In genomic region chr8:12401391-12402270, GRCm38 (mm10) we compare ENCODE assay signal across 11 mouse cellular contexts. TPM values are rescaled to one million over a fixed set of nuclear protein-coding genes. Genes with fewer than 3 reads are reported as not detected.
DNase-seq lines count a peak whose midpoint lies in the region; ATAC-seq and TF ChIP-seq lines count a peak whose summit lies in the region.
"Had no signal": no experiment of that assay in that cellular context is flagged by ENCODE, and none has a peak within 500 bp of the region (broad histone marks: within the 10 kb centered on the region; RNA-seq: fewer than 3 reads in every experiment).

No protein-coding gene starts in this region.

- peak overlapping the region; percentile 99 for H3K27ac ChIP-seq in forebrain, embryonic 10.5 days
- H3K27ac ChIP-seq in limb, embryonic 12.5 days, result no peak overlapping the region
- peak overlapping the region; percentile 56; the same call in 1 of the 2 replicates for H3K27ac ChIP-seq in olfactory bulb, adult 2 months (ENCODE audit: insufficient read depth, low read depth, low read length)
- no peak overlapping the region for H3K27ac ChIP-seq in cerebellum, adult 2 months (ENCODE audit: insufficient read depth, low read length)

- H3K9me3 ChIP-seq in forebrain, embryonic 10.5 days, result no peaks in the 10 kb centered on the region
- no peaks in the 10 kb centered on the region for H3K9me3 ChIP-seq in limb, embryonic 12.5 days

- TF ChIP-seq POLR2A in olfactory bulb, adult 2 months (IDR thresholded peaks at IDR 0.05; ENCODE audit: insufficient read depth, low read depth, low read length), result no peak
- TF ChIP-seq POLR2A in cerebellum, adult 2 months (IDR thresholded peaks at IDR 0.05; ENCODE audit: borderline replicate concordance, insufficient read depth, low read length), result no peak

- no peak for TF ChIP-seq CTCF in olfactory bulb, adult 2 months (IDR thresholded peaks at IDR 0.05; ENCODE audit: insufficient read depth, low read depth, low read length)
- no peak for TF ChIP-seq CTCF in cerebellum, adult 2 months (IDR thresholded peaks at IDR 0.05; ENCODE audit: borderline replicate concordance, insufficient read depth, low read depth, low read length)

- no peak overlapping the region for H3K9ac ChIP-seq in limb, embryonic 12.5 days (replicated peaks)

- H3K36me3 ChIP-seq in forebrain, embryonic 10.5 days (replicated peaks), result peaks cover 21% of the 10 kb centered on the region
- H3K36me3 ChIP-seq in limb, embryonic 12.5 days, result no peaks in the 10 kb centered on the region

- H3K4me3 ChIP-seq in forebrain, embryonic 10.5 days, result peak overlapping the region; percentile 83
- peak overlapping the region; percentile 17 for H3K4me3 ChIP-seq in limb, embryonic 12.5 days (replicated peaks)
- peak overlapping the region; percentile 40 for H3K4me3 ChIP-seq in olfactory bulb, adult 2 months (ENCODE audit: insufficient read depth, low read depth, low read length)
- H3K4me3 ChIP-seq in cerebellum, adult 2 months (replicated peaks; ENCODE audit: insufficient read depth, low read depth, low read length), result no peak overlapping the region

- ATAC-seq in limb, embryonic 12.5 days (ENCODE audit: insufficient number of reproducible peaks, insufficient read depth, low FRiP score, low TSS enrichment, low read depth), result no peak
- no peak for ATAC-seq in megakaryocyte-erythroid progenitor cell, adult 5-6 weeks (replicated peaks; ENCODE audit: low FRiP score, low TSS enrichment, poor library complexity, severe bottlenecking)

- DNase-seq in right cerebral cortex, postnatal 14 days, result peak; percentile 31
- no peak for DNase-seq in right cerebral cortex, postnatal 25 days
- peak; percentile 76 for DNase-seq in forebrain, embryonic 10.5 days (ENCODE audit: extremely low spot score, low spot score)
- DNase-seq in thymus, postnatal 4 days, result no peak
- no peak for DNase-seq in cerebellum, adult 2 months
- DNase-seq: gastrocnemius, postnatal 10 days had no signal

- under 1% methylated on average over 35 of the region's 35 CpGs for WGBS in forebrain, embryonic 10.5 days
- WGBS in limb, embryonic 12.5 days, result under 1% methylated on average over 35 of the region's 35 CpGs
- 30% methylated on average over 35 of the region's 35 CpGs for WGBS in olfactory bulb, adult 2 months
- WGBS in cerebellum, adult 2 months, result 11% methylated on average over 35 of the region's 35 CpGs

- peaks cover 71% of the 10 kb centered on the region for H3K4me1 ChIP-seq in forebrain, embryonic 10.5 days
- peaks cover 24% of the 10 kb centered on the region for H3K4me1 ChIP-seq in limb, embryonic 12.5 days (replicated peaks)
- peaks cover 13% of the 10 kb centered on the region for H3K4me1 ChIP-seq in olfactory bulb, adult 2 months (ENCODE audit: control insufficient read depth, insufficient read depth, low read length)
- H3K4me1 ChIP-seq in cerebellum, adult 2 months (ENCODE audit: control insufficient read depth, insufficient read depth, low read length), result no peaks in the 10 kb centered on the region

- H3K27me3 ChIP-seq in forebrain, embryonic 10.5 days (ENCODE audit: poor library complexity, severe bottlenecking), result peaks cover 96% of the 10 kb centered on the region
- peaks cover 90% of the 10 kb centered on the region for H3K27me3 ChIP-seq in limb, embryonic 12.5 days
- H3K27me3 ChIP-seq in cerebellum, adult 2 months (ENCODE audit: control insufficient read depth, insufficient read depth, low read length), result peaks cover 2% of the 10 kb centered on the region; the same call in 1 of the 2 replicates

- H3K4me2 ChIP-seq in limb, embryonic 12.5 days, result peak overlapping the region; percentile 35

RNA-seq across cellular contexts. Expression of gene Sox1, which starts 6.5 kb away (rescaled TPM):
- polyA plus RNA-seq in forebrain, embryonic 10.5 days (2016; fragmentation: Nextera tagmentation; extraction: Ambion mirVana), result 4.2 and 4.3 TPM in 2 replicates
- polyA plus RNA-seq in limb, embryonic 12.5 days (2016; fragmentation: Nextera tagmentation; extraction: Ambion mirVana), result not detected in 2 replicates
- not detected in 2 replicates for polyA plus RNA-seq in olfactory bulb, adult 2 months (2012; ENCODE audit: insufficient read depth, insufficient read length, low replicate concordance, missing spikeins)
- 8.2 and 8.7 TPM in 2 replicates for polyA plus RNA-seq in cerebellum, adult 2 months (2012; rRNA removed)
- total RNA-seq in megakaryocyte-erythroid progenitor cell, adult 5-6 weeks (2014; fragmentation: Nextera tagmentation), result not detected in 2 replicates
- not detected in 2 replicates for total RNA-seq in megakaryocyte-erythroid progenitor cell, adult 5-6 weeks (2017)
- total RNA-seq: monocyte, adult 5-6 weeks had no signal
- polyA plus RNA-seq: intestine, embryonic 16.5 days had no signal

Comparison
In these comparisons a context has a peak if more than half of its experiments do, and no peak if none do; other contexts are left out.
1. DNase-seq: peak in right cerebral cortex, postnatal 14 days (single experiment) and forebrain, embryonic 10.5 days (single experiment); none in right cerebral cortex, postnatal 25 days (single experiment), thymus, postnatal 4 days (single experiment) and cerebellum, adult 2 months (0 of 2).
2. H3K27ac ChIP-seq: peak in forebrain, embryonic 10.5 days (single experiment) and olfactory bulb, adult 2 months (single experiment); none in limb, embryonic 12.5 days (single experiment) and cerebellum, adult 2 months (single experiment).